Mouse (Mus musculus) myocyte (in vitro differentiated cells): ENCODE measurements around the gene Pkd1l2.

Experiments
- POLR2A ChIP-seq: IDR thresholded peaks from one replicate; pipeline ENCODE4 v1.6.1; 2011; ENCODE audit warnings: low read depth, mild to moderate bottlenecking, control low read depth, moderate library complexity; ENCODE audit not compliant: insufficient read length
- USF1 ChIP-seq: IDR thresholded peaks from one replicate; pipeline ENCODE4 v1.6.1; 2011; ENCODE audit warnings: low read depth, mild to moderate bottlenecking, control low read depth, moderate library complexity

DNA sequence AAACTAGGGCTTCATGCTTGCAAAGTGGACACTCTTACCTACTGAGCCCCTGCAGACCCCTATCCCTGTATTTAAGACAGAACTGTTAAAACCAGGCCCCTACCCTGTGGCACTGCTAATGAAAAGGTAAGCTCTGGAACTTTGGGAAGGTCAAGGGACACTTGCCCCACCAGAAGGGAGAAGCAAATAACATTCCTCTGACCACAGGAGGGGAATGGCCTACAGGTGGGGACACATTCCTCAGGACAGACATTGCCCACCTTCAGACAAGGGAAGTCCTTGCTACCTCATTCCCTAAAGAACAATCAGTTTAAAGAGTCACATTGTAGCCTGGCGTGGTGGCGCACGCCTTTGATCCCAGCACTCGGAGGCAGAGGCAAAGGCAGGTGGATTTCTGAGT lies 64.4 kb downstream of the Pkd1l2 start:
- TF ChIP-seq POLR2A (no peak), USF1 (no peak)
